Mouse (Mus musculus) megakaryocyte, embryonic 14.5 days (primary cell): ENCODE results near the gene March6.

Experiments used
- FLI1 ChIP-seq: IDR thresholded peaks from 2 replicates; pipeline ENCODE4 v1.6.1; 2012; ENCODE audit warnings: low read length, inconsistent platforms, mixed read lengths
- GATA1 ChIP-seq: IDR thresholded peaks from 3 replicates; pipeline ENCODE4 v1.6.1; 2012; ENCODE audit warnings: mixed read lengths, low read length, inconsistent platforms, borderline replicate concordance

- no peak; the same call in 2 of the 3 replicates for TF ChIP-seq GATA1
- no peak for TF ChIP-seq FLI1
Observed at GRCm38 (mm10) chr15:31533529-31533928, 2.7 kb upstream of the March6 start.
